Mouse (Mus musculus): ENCODE measurements around the gene Tprgl. TPM values are rescaled to one million over a fixed set of nuclear protein-coding genes. Genes with fewer than 3 reads are reported as not detected.

Gene Tprgl
- total RNA-seq, 2 experiments from 2014 or later: 144 to 149 TPM

GRCm38 (mm10) chr4:154129950-154130349 is 30.5 kb downstream of the Tprgl start:
- DNase-seq (ENCODE audit: low spot score in 2 of 2): no peak
- intact Hi-C loops (cut with DNase I): no loop called here

DNA sequence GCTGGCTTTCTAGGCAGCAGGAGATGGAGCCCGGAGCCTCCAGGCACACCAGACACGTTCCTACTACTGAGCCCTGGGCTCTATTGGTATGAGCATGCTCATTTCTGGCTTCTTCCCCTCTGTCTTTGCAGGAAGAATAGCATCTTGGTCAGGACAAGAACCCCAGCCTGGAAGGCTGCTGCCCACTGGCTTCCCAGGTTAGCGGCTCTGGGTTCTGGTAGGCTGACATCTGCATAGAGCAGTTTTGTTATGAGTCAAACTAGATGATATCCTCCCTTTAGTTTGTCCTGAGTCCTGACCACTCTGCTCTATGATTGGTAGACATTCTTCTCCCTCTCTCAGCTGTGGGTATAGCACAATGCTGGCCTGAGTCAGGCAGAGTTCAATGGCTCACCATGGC is 33.2 kb downstream of the Tprgl start:
- no peak for DNase-seq (ENCODE audit: low spot score in 2 of 2)
- intact Hi-C loops (cut with DNase I): no loop called here

DNA sequence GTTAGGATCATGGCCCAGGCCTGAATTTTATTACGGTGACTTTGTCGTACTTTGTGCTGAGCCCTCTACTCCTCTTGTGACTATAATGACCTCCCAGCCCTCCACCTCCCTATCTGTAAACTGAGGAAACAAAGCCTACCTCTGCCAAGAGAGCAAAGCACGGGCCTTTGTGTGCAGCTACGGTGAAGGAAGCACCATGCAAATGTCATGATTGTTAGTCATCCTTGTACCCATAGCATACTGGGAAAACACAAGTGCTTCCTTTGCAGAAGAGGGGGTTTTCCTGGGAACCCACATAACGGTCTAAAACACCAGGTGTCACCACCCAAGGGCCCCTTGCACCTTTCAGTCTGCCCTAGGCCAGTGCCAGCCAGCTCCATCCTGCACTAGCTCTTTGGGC is 35.3 kb downstream of the Tprgl start:
- intact Hi-C loops (cut with DNase I): no loop called here

DNA sequence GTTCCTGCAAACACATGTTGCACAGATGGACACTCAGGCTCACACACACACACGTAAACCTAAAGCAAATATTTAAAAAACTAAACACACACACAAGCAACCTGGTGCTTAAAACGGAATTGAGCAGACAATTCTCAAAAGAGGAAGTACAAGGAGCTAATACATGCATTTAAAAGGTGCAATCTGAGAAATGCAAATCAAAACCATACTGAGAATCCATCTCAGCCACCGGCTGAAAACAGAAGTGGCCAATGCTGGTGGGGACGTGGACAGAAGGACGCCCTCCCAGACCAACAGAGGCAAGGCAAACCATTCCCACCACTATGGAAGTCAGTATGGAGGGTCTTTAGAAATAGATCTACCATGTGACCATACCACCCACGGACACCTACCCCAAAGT is 36.9 kb downstream of the Tprgl start:
- DNase-seq (ENCODE audit: low spot score in 2 of 2): no peak
- intact Hi-C loops (cut with DNase I): no loop called here

More for the DNA sequence above, 35.3 kb downstream of the Tprgl start:
- no peak for DNase-seq (ENCODE audit: low spot score in 2 of 2)

DNA sequence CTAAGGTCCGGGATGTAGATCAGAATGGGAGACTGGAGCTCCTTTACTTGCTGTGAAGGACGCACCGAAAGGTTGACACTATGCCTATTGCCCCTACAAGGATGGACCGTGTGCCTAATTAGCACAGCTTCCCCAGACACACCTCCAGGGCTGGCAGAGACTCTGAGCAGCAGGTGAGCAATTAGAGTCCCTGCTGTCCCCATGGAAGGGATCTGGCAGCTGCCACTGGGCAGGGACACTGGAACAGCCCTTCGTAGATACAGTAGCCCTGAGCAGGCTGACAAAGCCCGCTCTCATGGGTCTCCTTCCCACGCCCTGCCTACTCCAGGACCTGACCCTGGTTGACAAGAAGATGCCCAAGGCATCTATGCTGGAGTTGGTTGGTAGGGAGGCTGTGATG is 38.1 kb downstream of the Tprgl start:
- intact Hi-C loops (cut with DNase I): no loop called here
- no peak for DNase-seq (ENCODE audit: low spot score in 2 of 2)

DNA sequence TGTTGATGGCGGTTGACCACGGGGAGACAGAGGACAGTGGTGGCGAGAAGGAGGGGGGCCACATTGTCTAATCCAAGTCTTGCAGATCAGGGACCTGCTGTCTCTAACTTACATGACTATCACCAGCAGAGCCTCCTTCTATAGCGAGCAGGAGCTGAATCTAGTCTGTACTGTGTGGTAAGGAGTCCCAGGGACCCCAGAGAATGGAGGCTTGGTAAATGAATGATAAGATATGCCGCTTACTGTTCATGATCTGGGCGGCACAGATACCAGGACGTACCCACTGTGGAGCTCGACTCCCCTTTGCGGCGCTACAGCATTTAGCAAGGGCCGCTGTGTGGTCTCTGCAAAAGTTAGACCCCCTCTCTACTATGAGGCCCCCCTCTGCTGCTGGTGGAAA is 38.7 kb downstream of the Tprgl start:
- intact Hi-C loops (cut with DNase I): no loop called here
- DNase-seq (ENCODE audit: low spot score in 2 of 2): no peak

DNA sequence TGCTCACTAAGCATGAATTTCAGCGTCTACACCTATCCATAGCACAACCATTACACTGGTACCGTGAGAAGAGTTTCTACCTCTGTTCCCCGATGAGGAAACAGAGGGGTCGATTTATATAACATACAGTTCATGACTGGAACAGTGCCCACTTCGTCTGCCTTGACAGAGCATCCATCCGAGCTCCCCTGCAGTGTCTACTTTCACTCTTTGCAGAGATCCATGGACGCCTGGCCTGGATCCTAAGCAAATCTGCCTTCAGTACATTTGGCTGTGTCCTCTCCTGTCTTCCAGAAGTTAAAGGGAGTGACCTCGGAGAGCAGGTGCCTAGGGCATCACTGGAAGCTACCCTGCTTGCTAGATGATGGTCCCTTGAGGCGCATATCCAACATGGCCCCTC is 41.3 kb downstream of the Tprgl start:
- intact Hi-C loops (cut with DNase I): no loop called here
- DNase-seq (ENCODE audit: low spot score in 2 of 2): no peak

GRCm38 (mm10) chr4:154118782-154119181 is 41.7 kb downstream of the Tprgl start:
- DNase-seq (ENCODE audit: low spot score in 2 of 2): no peak
- intact Hi-C loops (cut with DNase I): no loop called here

DNA sequence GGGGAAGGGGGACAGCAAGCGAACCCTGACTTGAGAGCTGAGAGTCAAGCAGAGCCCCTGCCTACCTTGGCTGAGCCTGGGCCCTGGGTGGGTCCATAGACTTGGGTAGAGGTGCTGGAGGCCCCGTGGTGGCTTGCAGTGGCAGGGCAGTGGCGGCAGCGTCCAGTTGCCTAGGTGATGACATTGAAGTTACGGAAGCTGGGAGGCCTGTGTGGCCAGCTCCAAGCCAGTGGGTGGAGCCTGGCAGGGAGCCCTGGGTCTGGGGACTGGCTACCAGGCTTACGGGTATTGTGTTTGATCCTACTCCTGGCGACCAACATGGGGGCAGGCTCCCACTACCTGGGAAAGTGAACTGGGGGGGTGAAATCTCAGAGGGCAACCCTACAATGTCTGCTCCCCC is 44.0 kb downstream of the Tprgl start:
- intact Hi-C loops (cut with DNase I): no loop called here
- no peak for DNase-seq (ENCODE audit: low spot score in 2 of 2)

DNA sequence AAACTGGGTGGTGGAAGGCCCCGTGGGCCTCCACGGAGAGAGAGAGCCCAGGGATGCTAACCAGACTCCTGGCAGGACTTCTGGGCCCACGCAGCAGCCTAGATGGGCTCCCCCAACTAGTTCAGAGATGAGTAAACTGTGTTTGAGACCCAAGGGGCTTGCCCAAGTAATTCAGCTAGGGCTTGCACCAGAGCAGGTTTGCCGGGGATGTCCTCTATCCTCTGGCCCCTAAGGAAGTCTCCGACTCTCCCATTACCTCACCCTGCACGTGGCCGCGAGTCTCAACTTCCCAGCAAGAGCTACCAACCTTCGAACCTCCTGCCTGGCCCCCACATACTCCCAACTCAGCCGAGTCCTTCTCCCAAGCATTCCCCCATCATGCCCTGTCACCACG is 50.6 kb downstream of the Tprgl start:
- intact Hi-C loops (cut with DNase I): loop anchor here (5.0 kb wide), 1 partner anchor 43 kb away; no protein-coding TSS in a partner anchor
- no peak for DNase-seq (ENCODE audit: low spot score in 2 of 2)

DNA sequence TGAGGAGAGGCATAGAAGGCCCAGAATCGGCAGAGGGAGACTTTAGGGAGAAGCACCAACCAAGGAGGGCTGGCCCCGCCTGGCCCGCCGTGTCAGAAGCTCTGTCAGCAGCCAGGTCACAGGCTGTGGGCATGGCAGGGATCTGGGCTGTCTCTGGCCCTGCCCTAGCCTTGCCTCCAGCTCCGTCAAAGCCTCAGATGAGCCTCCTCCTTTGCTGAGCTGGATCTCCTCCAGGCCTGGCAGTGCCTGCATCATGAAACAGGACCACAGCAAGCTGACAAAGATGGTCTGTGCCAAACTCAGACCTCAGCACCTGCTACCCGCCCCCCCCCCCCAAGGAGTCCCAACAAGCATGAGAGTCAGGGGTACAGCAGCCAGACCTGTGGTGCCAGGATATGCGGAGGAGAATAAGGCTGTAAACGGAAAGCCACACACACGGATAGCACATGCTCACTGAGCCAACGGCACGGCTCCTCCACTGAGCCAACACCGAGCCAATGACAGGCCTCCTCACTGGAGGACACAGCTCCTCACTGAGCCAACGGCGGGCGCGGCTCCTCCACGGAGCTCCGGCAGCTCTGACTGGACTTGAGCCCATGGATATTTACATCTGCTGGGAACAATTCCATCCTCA is 51.1 kb downstream of the Tprgl start:
- peak; percentile 44 to 55 for DNase-seq (ENCODE audit: low spot score in 2 of 2)
- intact Hi-C loops (cut with DNase I): loop anchor here (5.0 kb wide), 1 partner anchor 42 kb away; no protein-coding TSS in a partner anchor

Other genes with a start within 250 kb of the Tprgl start
- gene A430005L14Rik, start 203.4 kb downstream of the Tprgl start, total RNA-seq (2021): 10 to 100 TPM; 22.1 to 23.2 TPM
- 10 to 100 TPM; 12.6 to 13.3 TPM for gene Dffb, start 185.5 kb downstream of the Tprgl start, total RNA-seq (2021)
- gene Cep104, start 185.5 kb downstream of the Tprgl start, total RNA-seq (2021): 10 to 100 TPM; 27.3 to 28.8 TPM
- gene Lrrc47, start 148.9 kb downstream of the Tprgl start, total RNA-seq (2021): 10 to 100 TPM; 48.9 to 49.8 TPM
- 1 to 10 TPM; 4.5 to 4.9 TPM for gene Smim1, start 134.4 kb downstream of the Tprgl start, total RNA-seq (2021)
- under 1 TPM; 0.26 to 0.32 TPM for gene Ccdc27, start 118.0 kb downstream of the Tprgl start, total RNA-seq (2021)
- under 1 TPM; 0.48 to 0.95 TPM for gene Trp73, start 20.5 kb downstream of the Tprgl start, total RNA-seq (2021)
- 10 to 100 TPM; 28.1 to 28.7 TPM for gene Wrap73, start 18.3 kb downstream of the Tprgl start, total RNA-seq (2021)
- 10 to 100 TPM in 1 of 2 experiments, 1 to 10 TPM in 1; 8.4 to 11.2 TPM for gene Megf6, start 10.1 kb upstream of the Tprgl start, total RNA-seq (2021)
- under 1 TPM; 0.13 to 0.49 TPM for gene Arhgef16, start 141.0 kb upstream of the Tprgl start, total RNA-seq (2021)
- gene B230104I21Rik, start 175.5 kb upstream of the Tprgl start, total RNA-seq (2021): not detected